Mouse (Mus musculus) adipocyte (in vitro differentiated cells): ENCODE measurements at regions not wholly inside any gene's neighbourhood (a gene's known extent, or its start where the extent isn't known, plus 50 kb on each side); places are given as distances from the start of the nearest gene placed in this dataset.
A peak's percentile ranks its signal among the peaks of the same experiment; 100 is the strongest.
"Not testable (repeated sequence)": the region's sequence is repeated elsewhere in the genome, so short reads cannot be mapped to it uniquely, and the experiment has no call there.

Experiments
- DNase-seq: peaks from one replicate; pipeline ENCODE4 v3.0.0-alpha.2; 2016; ENCODE audit warnings: low spot score

DNA sequence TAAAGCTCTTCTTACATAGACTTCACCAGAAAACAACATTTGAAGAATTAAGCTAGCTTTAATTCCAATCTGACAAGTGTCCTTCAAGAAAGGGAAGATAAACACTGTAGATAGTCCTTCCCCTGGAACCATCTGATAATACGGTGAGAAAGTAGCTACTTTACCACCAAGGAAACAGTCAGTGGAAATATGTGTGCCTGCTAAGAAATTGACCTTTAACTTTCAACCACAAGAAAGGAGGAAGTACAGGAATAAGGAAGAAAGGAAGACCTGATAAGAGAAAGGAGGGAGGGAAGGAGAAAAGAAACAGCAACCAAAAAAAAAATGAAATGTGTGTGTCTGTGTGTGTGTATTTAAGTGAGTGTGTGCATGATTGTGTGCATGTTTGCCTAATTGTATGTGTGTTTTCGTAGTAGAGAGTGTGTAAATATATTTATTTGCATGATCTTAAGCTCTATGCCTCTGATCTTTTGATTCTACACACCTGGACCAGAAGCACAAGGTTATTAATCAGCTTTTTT lies 831.3 kb downstream of the Pla2g4a start:
- no peak for DNase-seq

DNA sequence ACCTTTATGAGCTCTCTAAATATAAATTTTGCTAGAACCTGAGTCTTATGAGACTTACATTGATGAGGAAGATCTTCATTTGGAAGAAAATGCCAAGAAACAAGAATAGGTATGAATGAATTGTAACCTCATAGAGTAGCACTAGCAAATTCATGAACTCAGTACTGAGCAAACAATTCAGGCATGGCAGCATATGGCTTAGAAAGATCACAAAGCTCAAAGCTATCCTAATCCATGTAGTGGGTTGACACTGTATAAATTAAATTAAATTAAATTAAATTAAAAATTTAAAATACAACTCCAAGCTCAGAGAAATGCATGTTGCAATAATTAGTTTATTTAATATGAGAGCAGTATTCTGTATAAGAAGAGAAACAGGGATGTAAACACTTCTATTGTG lies 832.0 kb downstream of the Pla2g4a start:
- no peak for DNase-seq

GRCm38 (mm10) chr1:149127709-149128108 lies 833.4 kb downstream of the Pla2g4a start:
- DNase-seq, result no peak

DNA sequence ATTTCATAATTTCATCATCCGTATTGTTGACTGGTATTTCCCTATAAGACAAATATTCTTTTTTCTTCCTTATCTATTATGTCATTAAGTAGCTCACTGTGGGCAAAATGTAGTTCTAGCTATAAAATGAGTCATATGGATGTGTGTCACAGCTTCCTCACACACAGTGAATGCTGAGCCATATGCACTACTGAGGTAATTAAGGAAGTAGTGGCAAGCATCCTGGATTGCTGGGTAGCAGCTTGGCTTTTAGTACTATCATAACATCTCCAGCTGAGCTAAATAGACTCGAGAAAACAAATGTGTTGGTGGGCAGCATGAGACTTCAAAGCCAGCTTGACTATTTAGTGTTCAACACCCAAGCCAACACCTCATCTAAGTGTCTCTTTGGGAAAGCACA lies 857.7 kb downstream of the Pla2g4a start:
- no peak for DNase-seq

DNA sequence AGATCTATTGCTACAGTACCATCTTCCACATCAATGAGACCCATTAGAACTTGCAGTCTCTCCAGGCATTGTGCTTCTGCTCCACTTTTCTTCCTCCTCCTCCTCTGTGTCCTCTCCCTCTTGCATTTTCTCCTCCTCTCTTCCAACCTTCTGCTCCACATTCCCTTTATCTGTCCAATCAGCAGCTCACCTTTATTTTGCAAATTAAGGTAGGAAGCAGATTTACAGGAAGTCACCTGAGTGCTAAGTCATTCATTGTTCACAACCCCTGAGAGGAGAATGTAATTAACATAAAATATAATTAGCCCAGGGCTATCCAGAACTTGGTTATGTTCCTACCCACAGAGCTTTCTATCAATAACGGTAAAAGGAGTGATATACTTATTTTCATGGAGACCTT lies 863.7 kb downstream of the Pla2g4a start:
- DNase-seq, result no peak

- DNase-seq, result no peak
These were observed 886.4 kb downstream of the Pla2g4a start for GRCm38 (mm10) chr1:149074681-149075080.

DNA sequence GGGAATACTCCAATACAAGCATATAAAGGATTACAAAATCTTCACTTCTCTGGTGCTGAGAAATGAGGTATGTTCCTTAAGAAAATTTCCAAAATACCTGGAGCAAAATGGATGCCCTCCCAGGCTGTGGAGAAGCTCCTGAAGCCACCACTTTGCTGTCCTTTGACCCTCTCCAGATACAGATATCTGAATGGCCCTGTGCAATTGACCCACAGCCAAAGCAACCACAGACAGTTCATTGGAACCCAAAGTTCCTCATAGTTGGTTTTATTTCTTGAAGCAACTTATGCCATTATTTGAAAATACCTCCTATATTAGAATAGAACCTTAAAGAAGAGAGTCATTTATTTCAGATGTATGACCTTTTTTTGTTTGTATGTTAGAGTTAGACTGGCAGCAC lies 891.5 kb downstream of the Pla2g4a start:
- no peak for DNase-seq

DNA sequence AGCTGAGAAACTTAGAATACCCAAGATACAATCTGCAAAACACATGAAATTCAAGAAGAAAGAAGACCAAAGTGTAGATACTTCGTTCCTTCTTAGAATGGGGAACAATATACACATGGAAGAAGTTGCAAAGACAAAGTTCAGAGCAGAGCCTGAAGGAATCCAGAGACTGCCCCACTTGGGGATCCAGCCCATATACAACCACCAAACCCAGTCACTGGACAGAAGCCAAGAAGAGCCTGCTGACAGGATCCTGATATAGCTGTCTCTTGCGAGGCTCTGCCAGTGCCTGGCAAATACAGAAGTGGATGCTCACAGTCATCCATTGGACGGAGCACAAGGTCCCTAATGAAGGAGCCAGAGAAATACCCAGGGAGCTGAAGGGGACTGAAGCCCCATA lies 898.1 kb downstream of the Pla2g4a start:
- not testable (repeated sequence) for DNase-seq

- DNase-seq, result no peak
These were observed 922.7 kb downstream of the Pla2g4a start for GRCm38 (mm10) chr1:149038188-149038967.

- DNase-seq, result no peak
These were observed 932.8 kb downstream of the Pla2g4a start for GRCm38 (mm10) chr1:149028316-149028715.

- DNase-seq, result no peak
These were observed 939.4 kb downstream of the Pla2g4a start for GRCm38 (mm10) chr1:149021734-149022133.

DNA sequence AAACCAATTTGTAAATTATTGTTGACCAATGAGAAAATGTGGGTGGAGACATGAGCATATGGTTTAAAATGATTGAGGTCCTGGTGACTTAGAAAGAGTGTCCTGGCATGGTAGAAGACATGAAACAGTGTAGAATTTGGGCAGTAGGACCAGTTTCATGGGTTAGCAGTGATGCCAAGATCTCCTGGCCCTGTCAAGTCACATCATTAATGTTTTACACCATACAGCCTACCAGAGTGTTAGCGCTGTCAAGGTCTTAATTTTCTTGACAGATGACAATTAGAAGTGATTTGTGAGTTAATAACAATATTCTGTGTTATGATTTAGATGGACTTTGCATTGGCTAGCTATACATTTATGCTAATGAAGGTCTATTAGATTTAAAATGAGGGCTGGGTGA lies 939.8 kb downstream of the Pla2g4a start:
- DNase-seq, result no peak

- DNase-seq, result no peak
These were observed 946.5 kb downstream of the Pla2g4a start for GRCm38 (mm10) chr1:149014559-149014958.

DNA sequence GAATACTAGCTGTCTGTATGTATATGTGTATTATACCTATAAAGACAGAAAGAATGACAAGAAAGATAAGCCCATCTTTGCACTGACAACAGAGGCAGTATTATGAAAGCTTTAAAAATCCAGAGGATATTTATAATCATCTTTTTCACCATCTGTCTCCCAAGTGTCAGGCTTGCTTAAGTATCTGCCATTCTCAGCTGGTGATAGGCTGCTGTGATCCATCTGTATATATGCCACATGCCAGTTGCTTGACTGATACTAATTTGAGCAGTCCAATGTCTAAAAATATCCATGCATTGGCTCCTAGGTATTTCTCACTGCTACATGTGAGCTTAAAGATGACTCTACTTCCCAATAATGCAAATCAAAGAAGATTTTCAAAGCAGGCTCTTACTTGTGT lies 950.3 kb downstream of the Pla2g4a start:
- no peak for DNase-seq

GRCm38 (mm10) chr1:149000092-149000491 lies 961.0 kb downstream of the Pla2g4a start:
- DNase-seq, result no peak

- peak; percentile 6 for DNase-seq
These were observed 967.5 kb downstream of the Pla2g4a start for GRCm38 (mm10) chr1:148993586-148993985.

DNA sequence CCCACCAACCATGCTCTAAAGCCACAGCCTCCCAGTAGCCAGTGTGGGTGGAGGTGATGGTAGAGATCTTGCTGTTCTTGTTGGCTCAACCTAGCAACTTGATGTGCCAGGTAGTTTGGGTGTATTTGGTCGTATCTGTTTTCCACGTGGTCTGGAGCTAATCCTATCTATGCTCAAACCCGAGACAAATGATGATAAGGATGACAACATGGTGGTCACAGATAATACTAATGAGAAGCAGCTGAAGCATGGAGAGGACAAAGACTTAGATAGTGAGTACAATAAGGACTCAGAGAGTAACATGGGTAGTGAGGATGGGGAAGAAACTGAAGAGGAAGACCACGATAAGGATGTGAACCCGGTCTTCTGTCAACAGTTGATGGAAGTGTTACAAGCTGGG lies 983.7 kb downstream of the Pla2g4a start:
- no peak for DNase-seq

DNA sequence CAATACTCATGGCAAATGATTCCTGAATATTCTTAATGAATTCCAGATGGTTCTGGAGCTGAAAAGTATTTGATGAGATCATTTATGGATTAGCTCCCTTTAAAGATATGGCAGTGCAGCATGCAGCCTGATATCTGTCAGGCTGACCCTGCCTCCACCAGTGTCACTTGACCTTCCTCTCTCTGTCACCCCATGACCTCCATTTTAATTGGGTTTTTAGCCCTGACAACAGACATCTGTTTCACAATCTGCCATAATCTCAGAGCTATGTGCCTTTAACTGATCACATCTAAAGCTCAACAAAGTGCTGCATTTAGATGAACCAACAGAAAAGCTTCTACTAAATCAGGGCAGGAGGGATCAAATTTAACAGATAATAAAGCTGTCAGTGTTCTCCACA lies 995.7 kb downstream of the Pla2g4a start:
- no peak for DNase-seq

DNA sequence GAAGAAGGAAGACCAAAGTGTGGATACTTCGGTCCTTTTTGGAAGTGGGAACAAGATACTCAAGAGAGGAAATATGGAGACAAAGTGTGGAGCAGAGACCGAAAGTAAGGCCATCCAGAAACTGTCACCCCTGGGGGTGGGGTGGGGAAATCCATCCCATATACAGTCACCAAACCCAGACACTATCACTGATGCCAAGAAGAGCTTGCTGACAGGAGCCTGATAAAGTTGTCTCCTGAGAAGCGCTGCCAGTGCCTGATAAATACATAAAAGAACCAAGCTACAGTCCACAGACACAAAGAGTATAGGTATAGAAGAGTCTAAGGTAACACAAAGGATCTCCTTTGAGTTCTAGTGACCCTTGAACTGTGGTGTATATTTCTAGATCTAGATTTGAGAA lies 1026.7 kb downstream of the Pla2g4a start:
- DNase-seq, result no peak

GRCm38 (mm10) chr1:148924506-148924905 lies 1036.6 kb downstream of the Pla2g4a start:
- no peak for DNase-seq

- no peak for DNase-seq
These were observed 1044.0 kb downstream of the Pla2g4a start for GRCm38 (mm10) chr1:148917062-148917461.

DNA sequence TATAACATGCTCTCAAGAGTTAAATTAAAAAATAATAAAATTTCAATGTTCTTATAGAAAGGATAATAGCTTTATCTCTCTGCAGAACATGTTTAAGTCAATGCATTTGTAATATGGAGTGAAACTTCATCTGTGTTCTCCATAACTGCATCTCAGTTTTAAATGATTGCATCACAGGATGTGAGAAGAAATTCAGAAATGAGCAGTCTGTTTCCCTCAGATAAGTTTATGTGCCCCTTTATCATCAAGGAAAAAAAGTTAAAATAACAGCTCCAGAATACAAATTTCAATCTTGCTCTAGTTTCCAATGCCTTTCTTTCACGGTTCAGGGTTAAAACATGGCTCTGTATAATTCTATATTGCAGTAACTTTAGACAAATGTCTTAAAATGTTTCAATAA lies 1048.3 kb downstream of the Pla2g4a start:
- DNase-seq, result no peak

GRCm38 (mm10) chr1:148904067-148904466 lies 1057.0 kb downstream of the Pla2g4a start:
- no peak for DNase-seq

GRCm38 (mm10) chr1:148903093-148903492 lies 1058.0 kb downstream of the Pla2g4a start:
- DNase-seq, result no peak
